Mouse (Mus musculus) frontal cortex, adult (tissue): Measurements from ENCODE around the gene Krtap1-3.

Experiments used
- ATAC-seq: cut with Nextera tagmentation; 2 replicates; pipeline ENCODE4 v1.9.2; 2017; ENCODE audit warnings: mild to moderate bottlenecking, moderate library complexity, mixed read lengths; ENCODE audit not compliant: low TSS enrichment

The Krtap1-3 gene

DNA sequence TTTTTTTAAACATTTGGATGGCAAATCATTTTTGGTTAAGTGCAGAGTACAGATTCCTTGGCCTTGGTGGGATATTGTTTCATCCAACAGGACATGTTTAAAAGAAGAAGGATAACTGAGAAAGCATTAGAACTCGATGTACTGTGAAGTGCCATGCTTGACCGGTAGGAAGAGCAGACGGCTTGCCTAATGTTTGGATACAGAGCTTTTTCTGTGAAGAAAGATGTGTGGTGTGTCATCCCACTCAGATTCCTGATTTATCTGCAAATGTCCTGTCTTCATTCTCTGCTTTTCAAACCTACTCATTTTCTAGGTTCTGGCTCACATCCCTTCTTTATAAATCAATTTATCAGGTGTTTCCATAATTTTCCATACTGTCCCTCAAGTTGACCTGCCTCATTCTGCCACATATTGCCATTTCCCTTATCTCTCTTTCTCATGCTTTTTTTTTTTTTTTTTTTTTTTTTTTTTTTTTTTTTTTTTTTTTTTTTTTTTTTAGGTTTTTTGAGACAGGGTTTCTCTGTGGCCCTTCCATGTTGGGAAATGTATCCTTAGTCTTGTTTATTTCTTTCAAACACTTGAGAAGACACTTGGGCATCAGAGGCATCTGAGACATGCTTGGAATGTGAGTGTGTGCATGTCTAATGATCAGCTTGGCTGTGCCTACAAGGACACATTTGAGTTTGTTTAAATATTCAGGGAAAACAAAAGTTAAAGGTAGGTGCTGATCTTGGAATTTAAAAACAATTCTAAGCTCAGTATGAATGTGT is 33.0 kb downstream of the Krtap1-3 start:
- peak; percentile 79; the same call in 1 of the 2 replicates for ATAC-seq

DNA sequence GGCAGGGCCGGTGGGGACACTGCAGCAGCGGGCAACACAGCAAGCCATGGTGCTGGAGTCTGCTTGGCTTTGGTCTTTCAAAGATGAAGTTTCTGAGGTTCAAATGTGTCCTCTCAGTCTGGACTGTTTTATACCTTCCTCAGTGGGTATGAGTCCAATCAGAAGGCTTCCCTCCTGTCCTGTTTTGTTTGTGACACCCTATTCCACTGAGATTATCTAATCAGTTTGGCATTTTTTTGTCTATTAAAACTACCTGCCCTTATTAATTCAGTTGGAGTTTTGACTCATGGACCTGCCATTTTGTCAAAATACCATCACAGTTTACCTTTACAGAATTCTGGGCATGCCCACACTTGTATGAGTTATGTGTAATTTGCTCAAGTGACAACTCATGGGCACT is 34.4 kb downstream of the Krtap1-3 start, which contains the start of gene Krtap3-2:
Krtap3-2 (minus strand) TSS at position 101 of the 400 bp plus-strand sequence.
- ATAC-seq: no peak

DNA sequence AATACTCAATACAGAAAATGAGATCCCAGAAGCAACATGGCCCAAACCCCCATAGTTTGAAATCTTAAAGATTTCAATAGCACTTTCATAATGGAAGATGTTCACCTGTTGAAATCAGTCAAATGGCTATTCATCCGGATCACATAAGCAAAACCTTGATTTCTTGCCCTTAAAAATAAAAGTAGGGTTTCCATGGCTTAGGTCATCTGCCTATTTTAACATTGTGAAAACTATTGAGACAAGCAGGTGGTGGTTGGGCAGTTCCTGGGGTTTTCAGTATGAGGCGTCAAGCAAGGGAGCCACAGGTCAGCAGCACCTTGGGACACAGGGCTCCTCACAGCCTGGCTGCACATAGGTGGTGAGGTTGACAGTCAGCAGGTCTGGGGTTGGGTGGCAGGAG is 34.9 kb downstream of the Krtap1-3 start:
- no peak for ATAC-seq

DNA sequence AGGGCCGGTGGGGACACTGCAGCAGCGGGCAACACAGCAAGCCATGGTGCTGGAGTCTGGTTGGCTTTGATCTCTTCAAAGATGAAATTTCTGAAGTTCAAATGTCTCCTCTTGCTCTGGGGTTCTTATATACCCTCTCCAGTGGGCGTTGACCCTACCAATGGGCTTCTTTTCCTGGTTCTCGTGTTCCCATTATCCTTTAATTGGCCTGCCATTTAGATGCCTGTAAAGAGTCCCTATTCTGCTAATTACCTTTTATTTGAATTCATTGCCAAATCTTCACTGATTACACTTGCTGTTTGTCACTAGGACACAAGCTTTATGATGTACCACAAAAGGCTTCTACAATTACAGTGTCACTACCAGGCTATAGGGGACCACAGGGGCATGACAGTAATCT is 40.4 kb downstream of the Krtap1-3 start, which contains the start of gene Krtap3-3:
Krtap3-3 (minus strand) TSS at position 101 of the 400 bp plus-strand sequence.
- no peak for ATAC-seq

DNA sequence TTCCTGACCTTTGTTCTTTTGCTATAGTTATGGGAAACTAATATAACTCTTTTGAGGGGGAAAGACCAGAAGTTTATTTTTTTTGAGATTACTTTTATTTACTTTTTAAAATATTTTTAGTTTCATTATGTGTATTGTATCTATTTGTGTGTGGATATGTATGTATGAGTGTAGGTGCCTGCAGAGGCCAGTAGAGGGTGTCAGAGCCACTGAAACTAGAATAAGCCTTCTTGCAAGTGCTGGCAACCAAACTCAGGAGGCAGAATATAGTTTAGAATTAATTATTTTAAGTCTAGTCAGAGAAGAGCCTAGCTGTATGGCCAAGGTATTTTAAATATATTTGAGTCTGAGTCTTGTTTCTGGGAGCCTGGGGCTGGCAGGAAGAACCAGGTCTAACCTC is 43.2 kb downstream of the Krtap1-3 start:
- ATAC-seq: no peak
